Mouse (Mus musculus): ENCODE data around the gene Numa1. TPM values are rescaled to one million over a fixed set of nuclear protein-coding genes. Genes with fewer than 3 reads are reported as not detected.
"Not testable (repeated sequence)": the region's sequence is repeated elsewhere in the genome, so short reads cannot be mapped to it uniquely, and the experiment has no call there.

Numa1 gene
- polyA plus RNA-seq, 1 experiment = 68.8 TPM

DNA sequence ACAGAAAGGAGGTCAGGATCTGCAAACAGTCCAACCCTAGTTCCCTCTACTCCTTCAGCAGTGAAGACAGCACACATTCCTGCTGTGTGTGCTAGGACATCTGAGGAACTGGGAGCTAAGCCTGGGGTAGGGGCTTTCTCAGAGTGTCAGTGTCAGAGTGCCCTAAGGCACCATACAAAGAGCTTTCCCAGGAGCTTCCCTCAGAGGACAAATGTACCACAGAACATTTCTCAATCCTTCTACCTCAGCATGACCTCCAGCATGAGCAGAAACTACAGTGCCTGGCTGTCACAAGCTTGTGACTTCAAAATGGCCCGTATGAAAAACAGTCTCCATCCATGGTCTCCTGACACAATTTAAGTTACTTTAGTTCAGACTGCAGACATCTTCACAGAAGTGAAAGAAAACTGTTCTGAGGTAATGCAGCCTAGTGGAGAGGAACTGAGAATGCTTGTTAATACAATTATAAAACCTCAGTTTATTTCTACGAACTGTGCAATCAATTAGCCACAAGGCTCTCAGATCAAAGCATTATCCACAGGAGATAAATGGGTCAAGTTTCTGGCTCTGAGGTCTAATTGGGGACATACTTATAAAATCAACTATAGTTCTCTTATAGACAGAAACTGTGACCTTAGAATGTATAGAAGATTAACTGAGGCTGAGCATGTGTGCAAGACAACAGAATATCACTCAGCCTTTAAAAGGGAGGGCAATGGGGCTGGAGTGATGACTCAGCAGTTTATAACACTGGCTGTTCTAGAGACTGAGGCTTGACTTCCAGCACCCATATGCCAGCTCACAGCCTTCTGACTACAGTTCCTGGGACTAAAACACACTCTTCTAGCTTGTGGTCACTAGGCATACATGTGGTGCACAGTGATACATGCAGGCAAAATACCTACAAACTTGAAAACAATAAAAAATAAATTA is 91.5 kb downstream of the Numa1 start:
- no peak for DNase-seq (ENCODE audit: extremely low spot score in 1 of 2, low spot score in 1 of 2)

DNA sequence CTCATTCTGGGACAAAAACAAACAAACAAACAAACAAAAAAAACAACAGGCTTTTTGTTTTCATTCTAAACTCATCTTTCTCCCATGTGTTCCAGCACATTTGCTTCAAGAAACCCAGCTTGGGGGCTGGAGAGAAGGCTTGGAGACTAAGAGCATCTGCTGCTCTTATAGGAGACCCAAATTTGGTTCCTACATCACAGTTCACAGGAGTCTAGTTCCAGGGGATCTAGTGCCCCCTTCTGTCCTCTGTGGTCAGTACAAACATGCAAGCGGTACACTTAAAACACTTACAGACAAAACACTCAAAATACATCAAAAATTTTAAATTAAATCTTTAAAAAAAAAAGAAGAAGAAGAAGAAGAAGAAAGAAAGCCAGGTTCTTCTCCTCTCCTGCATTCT is 101.0 kb downstream of the Numa1 start:
- DNase-seq (ENCODE audit: extremely low spot score in 1 of 2, low spot score in 1 of 2) = no peak

- no peak for DNase-seq (ENCODE audit: extremely low spot score in 1 of 2, low spot score in 1 of 2)
These were observed 101.6 kb downstream of the Numa1 start for GRCm38 (mm10) chr7:102035534-102035933.

- DNase-seq (ENCODE audit: extremely low spot score in 1 of 2, low spot score in 1 of 2) = peak in 1 of 2 experiments; percentile 44
These were observed 103.4 kb downstream of the Numa1 start for GRCm38 (mm10) chr7:102037318-102037717.

GRCm38 (mm10) chr7:102042314-102042713 is 108.4 kb downstream of the Numa1 start:
- DNase-seq (ENCODE audit: extremely low spot score in 1 of 2, low spot score in 1 of 2) = no peak

DNA sequence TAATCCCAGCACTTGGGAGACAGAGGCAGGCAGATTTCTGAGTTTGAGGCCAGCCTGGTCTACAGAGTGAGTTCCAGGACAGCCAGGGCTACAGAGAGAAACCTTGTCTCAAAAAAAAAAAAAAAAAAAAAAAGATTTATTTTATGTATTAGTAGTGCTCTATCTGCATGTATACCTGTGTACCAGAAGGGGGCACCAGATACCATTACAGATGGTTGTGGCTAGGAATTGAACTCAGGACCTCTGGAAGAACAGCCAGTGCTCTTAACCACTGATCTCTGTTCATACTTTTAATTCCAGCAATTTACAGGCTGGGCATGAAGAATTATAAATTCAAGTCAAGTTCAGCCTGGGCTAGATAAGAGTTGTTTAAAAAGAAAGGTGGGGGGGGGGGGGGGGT is 114.6 kb downstream of the Numa1 start:
- not testable (repeated sequence) for DNase-seq (ENCODE audit: extremely low spot score in 1 of 2, low spot score in 1 of 2)

DNA sequence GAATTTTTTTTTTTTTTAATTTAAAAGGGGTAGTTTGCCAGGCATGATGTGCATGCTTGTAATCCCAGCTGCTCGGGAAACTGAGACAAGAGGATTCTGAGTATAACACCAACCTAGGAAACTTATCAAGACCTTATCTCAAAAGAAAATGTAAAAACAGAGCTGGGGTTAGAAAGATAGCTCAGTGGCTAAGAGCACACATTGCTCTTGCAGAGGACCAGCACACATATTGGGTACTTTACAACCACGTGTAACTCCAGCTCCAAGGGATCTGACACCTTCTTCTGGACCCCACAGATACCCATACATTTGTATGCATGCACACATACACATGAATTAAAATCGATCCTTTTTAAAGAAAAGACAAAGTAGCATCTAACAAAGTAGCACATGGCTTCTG is 127.4 kb downstream of the Numa1 start:
- no peak for DNase-seq (ENCODE audit: extremely low spot score in 1 of 2, low spot score in 1 of 2)

- DNase-seq (ENCODE audit: extremely low spot score in 1 of 2, low spot score in 1 of 2) = no peak
These were observed 128.3 kb downstream of the Numa1 start for GRCm38 (mm10) chr7:102062203-102062602.

DNA sequence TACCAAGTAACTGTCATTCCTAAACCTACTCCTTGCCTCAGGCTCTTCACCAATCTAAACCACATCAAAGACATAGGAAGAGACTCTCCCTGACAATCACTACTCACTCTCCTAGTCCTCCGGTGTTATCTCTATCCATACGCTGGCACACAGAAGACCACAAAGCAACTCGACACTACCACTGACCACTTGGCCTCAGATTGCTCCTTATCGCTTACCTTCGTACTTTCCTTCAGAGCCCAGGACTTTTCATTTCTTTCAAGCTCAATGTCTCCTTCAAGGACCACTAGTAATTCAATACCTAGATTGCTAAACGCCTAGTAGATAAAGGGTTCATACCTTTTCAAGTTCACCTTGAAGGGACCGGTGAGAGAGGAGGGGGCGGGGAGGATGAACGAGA is 130.0 kb downstream of the Numa1 start:
- DNase-seq (ENCODE audit: extremely low spot score in 1 of 2, low spot score in 1 of 2) = no peak

Other genes starting within 250 kb of the Numa1 start
- gene Phox2a, start 115.8 kb upstream of the Numa1 start, polyA plus RNA-seq (2012; rRNA removed) = not detected in 2 replicates
- gene Inppl1, start 95.9 kb upstream of the Numa1 start, polyA plus RNA-seq (2012; rRNA removed) = 34.3 and 38.8 TPM in 2 replicates
- 1.2 and 2.3 TPM in 2 replicates for gene Folr2, start 76.9 kb upstream of the Numa1 start, polyA plus RNA-seq (2012; rRNA removed)
- gene Anapc15, start 70.4 kb upstream of the Numa1 start, polyA plus RNA-seq (2012; rRNA removed) = 60.4 and 69.4 TPM in 2 replicates
- 1.1 and 2.1 TPM in 2 replicates for gene Folr1, start 63.3 kb upstream of the Numa1 start, polyA plus RNA-seq (2012; rRNA removed)
- 186 and 205 TPM in 2 replicates for gene Lamtor1, start 28.2 kb upstream of the Numa1 start, polyA plus RNA-seq (2012; rRNA removed)
- 0.27 and 0.28 TPM in 2 replicates for gene Tomt, start 27.8 kb upstream of the Numa1 start, polyA plus RNA-seq (2012; rRNA removed)
- gene Lrrc51, start 216 bp upstream of the Numa1 start, polyA plus RNA-seq (2012; rRNA removed) = 12.3 and 12.8 TPM in 2 replicates
- 14.1 and 14.4 TPM in 2 replicates for gene Il18bp, start 84.6 kb downstream of the Numa1 start, polyA plus RNA-seq (2012; rRNA removed)
- gene Rnf121, start 131.4 kb downstream of the Numa1 start, polyA plus RNA-seq (2012; rRNA removed) = 56.4 and 67.1 TPM in 2 replicates
- gene Xndc1, start 131.4 kb downstream of the Numa1 start, polyA plus RNA-seq (2012; rRNA removed) = 36.2 and 42.7 TPM in 2 replicates
- 3.9 and 4.3 TPM in 2 replicates for gene Xntrpc, start 131.6 kb downstream of the Numa1 start, polyA plus RNA-seq (2012; rRNA removed)
- 1.8 and 2.0 TPM in 2 replicates for gene Trpc2, start 149.0 kb downstream of the Numa1 start, polyA plus RNA-seq (2012; rRNA removed)
- 0.12 and 0.13 TPM in 2 replicates for gene Art1, start 167.6 kb downstream of the Numa1 start, polyA plus RNA-seq (2012; rRNA removed)
- gene Art5, start 175.4 kb downstream of the Numa1 start, polyA plus RNA-seq (2012; rRNA removed) = 0.34 and 0.50 TPM in 2 replicates
- gene Chrna10, start 182.7 kb downstream of the Numa1 start, polyA plus RNA-seq (2012; rRNA removed) = 8.6 and 10.8 TPM in 2 replicates